Mouse (Mus musculus): ENCODE data around the gene Arnt2. TPM values are rescaled to one million over a fixed set of nuclear protein-coding genes. Genes with fewer than 3 reads are reported as not detected.

Arnt2 gene
- total and polyA plus RNA-seq, 2 experiments from 2014 or later = 62.9 to 165 TPM

- ATAC-seq (ENCODE audit: low FRiP score) (no peak), DNase-seq (ENCODE audit: low spot score) (no peak)
- Histone ChIP-seq H3K27ac (ENCODE audit: low read depth, low read length) (no peak overlapping the region), H3K4me2 (ENCODE audit: low read depth, low read length, poor library complexity, severe bottlenecking) (no peak overlapping the region), H3K4me3 (ENCODE audit: low read depth, low read length) (no peak overlapping the region), H3K9ac (replicated peaks; ENCODE audit: low read length, poor library complexity, severe bottlenecking) (no peak overlapping the region), H3K9me3 (ENCODE audit: low read length) (no peaks in the 10 kb centered on the region), H3K36me3 (ENCODE audit: insufficient read depth, low read length) (no peaks in the 10 kb centered on the region), H3K27me3 (ENCODE audit: insufficient read depth, low read length) (no peaks in the 10 kb centered on the region), H3K4me1 (ENCODE audit: insufficient read depth, low read length) (no peaks in the 10 kb centered on the region)
- no peak for TF ChIP-seq CTCF (IDR thresholded peaks at IDR 0.05)
These were observed 11.8 kb upstream of the Arnt2 start for GRCm38 (mm10) chr7:84421753-84422152.

- Histone ChIP-seq H3K36me3 (ENCODE audit: insufficient read depth, low read length) (no peaks in the 10 kb centered on the region), H3K4me3 (ENCODE audit: low read depth, low read length) (no peak overlapping the region), H3K27me3 (ENCODE audit: insufficient read depth, low read length) (no peaks in the 10 kb centered on the region), H3K27ac (ENCODE audit: low read depth, low read length) (no peak overlapping the region), H3K9ac (replicated peaks; ENCODE audit: low read length, poor library complexity, severe bottlenecking) (no peak overlapping the region), H3K4me1 (ENCODE audit: insufficient read depth, low read length) (no peaks in the 10 kb centered on the region), H3K9me3 (ENCODE audit: low read length) (no peaks in the 10 kb centered on the region), H3K4me2 (ENCODE audit: low read depth, low read length, poor library complexity, severe bottlenecking) (no peak overlapping the region)
- TF ChIP-seq CTCF (IDR thresholded peaks at IDR 0.05) = no peak
- DNase-seq (ENCODE audit: low spot score) = no peak
- ATAC-seq (ENCODE audit: low FRiP score) = no peak
These were observed 11.3 kb upstream of the Arnt2 start for GRCm38 (mm10) chr7:84421291-84421665.

DNA sequence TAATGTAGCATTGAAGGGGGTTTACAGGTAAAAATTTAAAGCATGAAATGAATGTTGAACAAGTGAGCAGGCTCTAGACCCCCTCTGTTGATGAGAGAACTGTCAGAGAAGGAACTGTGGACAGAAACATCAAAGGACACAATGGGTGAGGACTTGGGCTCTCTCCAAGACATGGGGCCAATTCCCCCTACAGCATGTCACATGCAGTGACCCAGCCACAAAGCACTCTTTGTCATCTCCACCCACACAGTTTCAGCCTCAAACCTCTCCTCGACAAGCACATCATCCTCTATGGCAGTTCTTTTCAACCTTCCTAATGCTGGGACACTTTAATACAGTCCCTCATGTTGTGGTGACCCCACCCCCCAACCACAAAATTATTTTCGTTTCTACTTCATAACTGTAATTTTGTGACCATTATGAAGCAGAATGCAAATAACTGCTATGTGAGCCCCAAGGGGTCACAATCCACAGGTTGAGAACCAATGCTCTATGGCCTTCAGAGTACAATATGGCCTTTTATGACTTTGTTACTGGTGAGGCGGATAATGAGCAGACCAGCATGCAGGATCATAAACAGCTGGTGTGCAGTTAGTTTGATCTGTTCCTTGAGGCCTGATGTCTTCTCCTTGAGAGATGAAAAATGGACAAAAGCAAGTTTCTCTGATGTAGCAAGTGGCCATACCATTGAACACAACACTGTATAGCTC lies 10.8 kb upstream of the Arnt2 start:
- Histone ChIP-seq H3K27ac (ENCODE audit: low read depth, low read length) (no peak overlapping the region), H3K4me3 (ENCODE audit: low read depth, low read length) (no peak overlapping the region), H3K4me2 (ENCODE audit: low read depth, low read length, poor library complexity, severe bottlenecking) (no peak overlapping the region), H3K27me3 (ENCODE audit: insufficient read depth, low read length) (no peaks in the 10 kb centered on the region), H3K36me3 (ENCODE audit: insufficient read depth, low read length) (no peaks in the 10 kb centered on the region), H3K9ac (replicated peaks; ENCODE audit: low read length, poor library complexity, severe bottlenecking) (no peak overlapping the region), H3K9me3 (ENCODE audit: low read length) (no peaks in the 10 kb centered on the region), H3K4me1 (ENCODE audit: insufficient read depth, low read length) (no peaks in the 10 kb centered on the region)
- no peak for TF ChIP-seq CTCF (IDR thresholded peaks at IDR 0.05)
- ATAC-seq (ENCODE audit: low FRiP score) (no peak), DNase-seq (ENCODE audit: low spot score) (no peak)
- WGBS = 55% methylated on average over 3 of the region's 3 CpGs

DNA sequence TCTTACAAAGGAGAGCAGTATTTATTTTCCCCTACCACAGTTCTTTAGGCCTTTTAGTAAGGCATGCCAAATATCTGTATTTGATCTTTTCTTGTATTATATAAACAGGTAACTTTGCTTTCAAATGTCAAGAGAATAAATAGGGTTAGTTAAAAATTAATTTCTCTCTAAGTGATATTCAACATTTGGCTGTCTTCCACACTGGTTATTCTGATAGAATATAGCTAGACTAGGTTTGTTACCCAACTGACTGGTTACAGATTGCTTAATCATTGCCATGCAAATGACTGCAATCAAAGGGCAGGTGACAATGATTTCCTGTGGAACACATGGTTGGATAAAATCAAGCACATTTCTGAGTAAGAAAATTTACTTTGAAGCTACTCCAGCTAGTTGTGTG lies 7.5 kb upstream of the Arnt2 start:
- no peaks in the 10 kb centered on the region for H3K36me3 ChIP-seq (ENCODE audit: insufficient read depth, low read length)
- no peaks in the 10 kb centered on the region for H3K4me1 ChIP-seq (ENCODE audit: insufficient read depth, low read length)
- no peaks in the 10 kb centered on the region for H3K27me3 ChIP-seq (ENCODE audit: insufficient read depth, low read length)
- H3K9me3 ChIP-seq (ENCODE audit: low read length) = no peaks in the 10 kb centered on the region
- no peak for TF ChIP-seq CTCF (IDR thresholded peaks at IDR 0.05)
- no peak for ATAC-seq (ENCODE audit: low FRiP score)
- no peak overlapping the region for H3K4me3 ChIP-seq (ENCODE audit: low read depth, low read length)
- no peak overlapping the region for H3K4me2 ChIP-seq (ENCODE audit: low read depth, low read length, poor library complexity, severe bottlenecking)
- H3K9ac ChIP-seq (replicated peaks; ENCODE audit: low read length, poor library complexity, severe bottlenecking) = no peak overlapping the region
- DNase-seq (ENCODE audit: low spot score) = no peak
- no peak overlapping the region for H3K27ac ChIP-seq (ENCODE audit: low read depth, low read length)

GRCm38 (mm10) chr7:84412570-84412969 lies 2.6 kb upstream of the Arnt2 start:
- Histone ChIP-seq H3K9ac (replicated peaks; ENCODE audit: low read length, poor library complexity, severe bottlenecking) (no peak overlapping the region), H3K27me3 (ENCODE audit: insufficient read depth, low read length) (no peaks in the 10 kb centered on the region), H3K9me3 (ENCODE audit: low read length) (no peaks in the 10 kb centered on the region), H3K4me2 (ENCODE audit: low read depth, low read length, poor library complexity, severe bottlenecking) (no peak overlapping the region), H3K4me1 (ENCODE audit: insufficient read depth, low read length) (peaks cover 10% of the 10 kb centered on the region; the same call in 1 of the 2 replicates), H3K36me3 (ENCODE audit: insufficient read depth, low read length) (no peaks in the 10 kb centered on the region), H3K27ac (ENCODE audit: low read depth, low read length) (no peak overlapping the region), H3K4me3 (ENCODE audit: low read depth, low read length) (no peak overlapping the region)
- 36% methylated on average over 8 of the region's 8 CpGs for WGBS
- no peak for TF ChIP-seq CTCF (IDR thresholded peaks at IDR 0.05)
- no peak for DNase-seq (ENCODE audit: low spot score)
- ATAC-seq (ENCODE audit: low FRiP score) = no peak

- under 1% methylated on average over 39 of the region's 39 CpGs for WGBS
- peak; percentile 76 for ATAC-seq (ENCODE audit: low FRiP score)
These were observed 608 bp downstream of the Arnt2 start for GRCm38 (mm10) chr7:84409241-84409895.

More at GRCm38 (mm10) chr7:84409241-84409895, 608 bp downstream of the Arnt2 start:
- H3K27me3 ChIP-seq (ENCODE audit: insufficient read depth, low read length) = no peaks in the 10 kb centered on the region
- H3K27ac ChIP-seq (ENCODE audit: low read depth, low read length) = peak overlapping the region; percentile 97
- peak; percentile 77 for DNase-seq (ENCODE audit: low spot score)
- H3K4me1 ChIP-seq (ENCODE audit: insufficient read depth, low read length) = peaks cover 10% of the 10 kb centered on the region; the same call in 1 of the 2 replicates
- TF ChIP-seq CTCF (IDR thresholded peaks at IDR 0.05) = no peak
- no peaks in the 10 kb centered on the region for H3K9me3 ChIP-seq (ENCODE audit: low read length)
- peak overlapping the region; percentile 67 for H3K4me2 ChIP-seq (ENCODE audit: low read depth, low read length, poor library complexity, severe bottlenecking)
- peak overlapping the region; percentile 93 for H3K9ac ChIP-seq (replicated peaks; ENCODE audit: low read length, poor library complexity, severe bottlenecking)
- no peaks in the 10 kb centered on the region for H3K36me3 ChIP-seq (ENCODE audit: insufficient read depth, low read length)
- peak overlapping the region; percentile 82 for H3K4me3 ChIP-seq (ENCODE audit: low read depth, low read length)

Measured in midbrain, postnatal 0 days (tissue).